Comparison of ENCODE assay signal across 19 mouse cellular contexts in genomic region chr15:41347221-41347620, GRCm38 (mm10).
A peak's percentile ranks its signal among the peaks of the same experiment; 100 is the strongest.
DNase-seq lines count a peak whose midpoint lies in the region; ATAC-seq lines count a peak whose summit lies in the region.
"Had no signal": no experiment of that assay in that cellular context is flagged by ENCODE, and none has a peak within 500 bp of the region (broad histone marks: within the 10 kb centered on the region; RNA-seq: fewer than 3 reads in every experiment).

No protein-coding gene starts in this region.

- no peak for ATAC-seq in cerebellum, adult (ENCODE audit: insufficient number of reproducible peaks, low FRiP score, low TSS enrichment)
- ATAC-seq: activated CD4-positive, CD25-positive, alpha-beta regulatory T cell, adult 4 months; forebrain, embryonic 14.5 days; forebrain, embryonic 16.5 days; Patski had no signal

- peak; percentile 51 for DNase-seq in ES-CJ7 (ENCODE audit: low read depth, low spot score)
- DNase-seq in R1 (ENCODE audit: low read depth, low spot score), result peak; percentile 78
- no peak for DNase-seq in layer of hippocampus, adult 9-10 months (ENCODE audit: low spot score)
- DNase-seq in right cerebral cortex, adult 2 months (ENCODE audit: low spot score in 2 of 2), result no peak
- DNase-seq: adrenal gland, adult 8-10 months; adrenal gland, postnatal 14 days; adrenal gland, postnatal 36 days; cerebellum, adult 11 months; cerebellum, adult 18-20 months; cerebellum, adult 8-10 months; cerebellum, adult 9-11 months; cerebellum, postnatal 14 days; cerebellum, postnatal 36 days; embryo, embryonic 11 days had no signal

Comparison
In these comparisons a context has a peak if more than half of its experiments do, and no peak if none do; other contexts are left out.
1. DNase-seq: peak in ES-CJ7 (single experiment) and R1 (single experiment); none in layer of hippocampus, adult 9-10 months (single experiment) and right cerebral cortex, adult 2 months (0 of 2).